Mouse (Mus musculus) lung, adult 18-20 months (tissue): ENCODE data around the gene Tmcc1.
"Not testable (repeated sequence)": the region's sequence is repeated elsewhere in the genome, so short reads cannot be mapped to it uniquely, and the experiment has no call there.

ENCODE experiments used
- DNase-seq, 2 experiments: peaks; one replicate each; pipeline ENCODE4 v3.0.0; 2022; ENCODE audit warnings: mixed read lengths in 2 of 2

Gene Tmcc1

DNA sequence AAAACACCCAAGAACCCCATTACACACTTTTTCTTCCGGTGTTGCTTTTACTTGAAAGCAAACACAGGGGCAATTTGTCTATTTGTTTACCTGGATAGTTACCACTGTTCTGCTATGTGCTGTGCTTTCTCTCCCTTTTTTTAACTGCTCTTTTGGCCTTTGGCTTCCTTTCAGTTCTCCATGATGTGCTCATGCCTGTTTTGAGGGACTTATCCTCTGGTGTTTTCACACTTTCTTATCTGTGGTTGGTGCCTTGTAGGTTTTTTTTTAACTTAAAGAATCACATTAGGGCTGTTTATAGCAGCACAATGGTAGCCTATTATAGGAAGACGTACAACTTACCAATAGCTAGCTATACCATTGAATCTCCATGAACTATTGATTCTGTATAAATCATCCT lies 51.6 kb downstream of the Tmcc1 start:
- DNase-seq, result no peak

- no peak for DNase-seq
These were observed 52.5 kb downstream of the Tmcc1 start for GRCm38 (mm10) chr6:116140782-116141181.

- no peak for DNase-seq
These were observed 54.0 kb downstream of the Tmcc1 start for GRCm38 (mm10) chr6:116139143-116139856.

GRCm38 (mm10) chr6:116135971-116136632 lies 57.2 kb downstream of the Tmcc1 start:
- peak; percentile 18 to 43 for DNase-seq

- DNase-seq, result peak; percentile 6 to 14
These were observed 59.5 kb downstream of the Tmcc1 start for GRCm38 (mm10) chr6:116133756-116134155.

GRCm38 (mm10) chr6:116131771-116132170 lies 61.5 kb downstream of the Tmcc1 start:
- DNase-seq, result no peak

GRCm38 (mm10) chr6:116128710-116129109 lies 64.6 kb downstream of the Tmcc1 start:
- peak in 1 of 2 experiments; percentile 24 for DNase-seq

DNA sequence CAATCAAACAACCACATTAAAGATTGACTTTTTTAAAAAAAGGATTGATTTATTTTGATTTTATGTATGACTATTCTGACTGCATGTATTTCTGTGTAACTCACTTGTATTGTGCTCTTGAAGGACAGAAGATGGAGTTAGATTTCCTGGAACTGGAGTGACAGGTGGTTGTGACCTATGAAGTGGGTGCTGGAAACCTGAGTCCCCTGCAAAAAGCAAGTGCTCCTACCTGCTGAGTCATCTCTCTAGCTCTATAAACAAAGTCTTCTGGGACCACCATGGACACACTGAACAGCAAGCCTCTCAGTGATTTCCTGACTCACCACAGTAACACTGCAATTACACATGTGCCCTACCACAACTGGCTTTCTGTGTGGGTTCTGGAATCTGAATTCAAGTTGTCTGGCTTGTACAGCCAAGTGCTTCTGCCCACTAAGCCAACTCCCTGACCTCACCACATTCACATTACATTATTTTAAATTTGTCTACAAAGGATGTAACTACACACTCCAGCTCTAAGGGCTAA lies 65.3 kb downstream of the Tmcc1 start:
- DNase-seq, result no peak

- no peak for DNase-seq
These were observed 66.7 kb downstream of the Tmcc1 start for GRCm38 (mm10) chr6:116126577-116126976.

GRCm38 (mm10) chr6:116122881-116123280 lies 70.4 kb downstream of the Tmcc1 start:
- peak; percentile 14 to 30 for DNase-seq

DNA sequence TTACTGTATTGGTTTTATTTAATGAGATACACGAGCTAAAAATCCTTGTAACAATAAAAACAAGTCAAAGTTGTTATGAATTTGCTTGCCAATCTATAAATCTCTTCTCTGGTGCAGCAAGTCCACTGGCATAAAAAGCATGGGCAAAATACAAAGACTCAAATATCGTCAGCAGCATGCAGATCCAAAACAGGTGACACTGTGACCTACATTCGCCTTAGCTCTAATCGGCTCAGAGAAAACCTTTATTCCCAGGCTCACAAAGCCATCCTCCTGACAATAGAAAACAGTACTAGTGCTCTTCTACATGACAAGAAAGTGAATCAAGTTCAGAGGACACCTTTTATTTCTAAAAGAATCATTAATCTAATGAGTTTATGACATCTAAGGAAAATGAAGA lies 73.6 kb downstream of the Tmcc1 start:
- no peak for DNase-seq

- not testable (repeated sequence) for DNase-seq
These were observed 76.7 kb downstream of the Tmcc1 start for GRCm38 (mm10) chr6:116116634-116117033.

GRCm38 (mm10) chr6:116110588-116110987 lies 82.7 kb downstream of the Tmcc1 start:
- DNase-seq, result no peak

DNA sequence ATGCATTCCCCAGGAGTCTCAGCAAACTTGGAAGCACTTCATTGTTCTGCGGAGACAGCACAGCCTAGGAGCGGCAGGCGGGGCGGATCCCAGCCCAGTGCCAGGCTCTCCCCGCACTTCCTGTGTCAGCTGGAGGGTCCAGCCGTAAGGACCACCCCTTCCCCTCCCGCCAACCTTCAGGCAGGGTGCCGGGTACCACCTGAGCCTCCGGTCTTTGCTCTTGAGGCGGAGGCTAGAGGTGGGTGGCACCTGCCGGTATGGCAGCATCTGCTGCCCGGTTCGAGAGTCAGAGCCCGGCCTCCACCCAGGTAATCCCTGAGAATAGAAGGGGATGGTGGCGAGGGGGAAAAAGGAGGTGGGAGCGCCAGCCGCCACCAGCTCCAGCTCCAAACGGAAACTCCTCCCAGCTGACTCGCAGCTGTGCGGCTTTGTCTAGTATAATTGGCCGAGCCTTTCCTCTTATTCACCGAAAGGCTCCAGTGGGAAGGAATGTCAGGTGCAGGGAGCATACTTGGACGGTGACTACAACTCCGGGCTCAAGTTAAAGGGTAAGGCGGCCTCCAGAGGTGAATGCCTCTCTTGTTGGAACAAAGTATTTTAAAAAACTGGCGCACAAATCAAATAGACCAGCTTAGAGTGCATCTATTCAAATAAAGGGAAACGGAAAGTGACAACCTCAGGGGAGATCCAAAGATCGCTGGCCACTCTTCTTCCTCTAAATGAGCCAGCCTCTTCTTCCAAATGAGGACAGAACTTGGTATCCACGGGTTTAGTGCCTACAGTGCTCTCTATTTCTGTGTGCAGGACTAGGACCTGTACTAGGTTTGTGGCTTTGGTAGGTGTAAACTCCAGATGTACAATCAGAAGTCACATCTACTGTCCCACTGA lies 85.6 kb downstream of the Tmcc1 start:
- peak; percentile 72 to 78 for DNase-seq

- no peak for DNase-seq
These were observed 86.3 kb downstream of the Tmcc1 start for GRCm38 (mm10) chr6:116106967-116107470.

DNA sequence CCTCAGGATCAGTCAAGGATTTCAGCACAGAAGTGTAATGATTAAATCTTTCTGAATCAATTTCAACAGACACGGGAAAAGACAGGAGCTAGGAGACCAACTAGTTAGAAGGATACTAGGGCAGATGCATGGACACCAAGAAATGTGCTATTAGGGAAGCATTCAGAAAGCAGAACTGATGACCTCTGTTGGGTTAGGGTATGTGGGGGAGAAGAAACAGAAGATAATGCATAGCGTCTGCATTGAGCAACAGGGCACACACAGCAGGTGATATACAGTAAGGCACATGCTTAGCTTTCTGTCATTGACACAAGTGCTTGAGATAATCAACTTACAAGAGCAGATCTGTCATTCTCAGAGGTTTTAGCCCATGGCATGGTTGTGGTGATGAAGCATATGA lies 95.7 kb downstream of the Tmcc1 start:
- DNase-seq, result no peak

GRCm38 (mm10) chr6:116089402-116089801 lies 103.9 kb downstream of the Tmcc1 start:
- no peak for DNase-seq

DNA sequence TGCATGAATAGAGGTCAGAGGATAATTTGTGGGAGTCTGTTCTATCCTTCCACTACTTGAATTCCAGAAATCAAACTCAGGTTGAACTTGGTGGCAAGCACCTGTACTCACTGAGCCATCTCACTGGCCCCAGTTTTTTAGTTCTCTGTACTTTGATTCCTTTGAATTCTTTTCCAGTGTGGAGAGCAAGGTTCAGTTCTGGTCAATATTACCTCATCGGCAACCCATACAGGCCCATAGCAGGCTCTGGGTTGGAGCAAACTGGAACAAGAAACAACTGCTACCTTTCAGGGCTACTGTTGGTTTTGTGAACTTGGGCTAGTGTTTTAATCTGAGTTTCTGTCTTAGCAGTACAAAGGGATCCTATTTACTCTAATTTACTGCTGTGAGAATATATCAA lies 107.2 kb downstream of the Tmcc1 start:
- DNase-seq, result no peak

- DNase-seq, result no peak
These were observed 111.0 kb downstream of the Tmcc1 start for GRCm38 (mm10) chr6:116082239-116082638.

DNA sequence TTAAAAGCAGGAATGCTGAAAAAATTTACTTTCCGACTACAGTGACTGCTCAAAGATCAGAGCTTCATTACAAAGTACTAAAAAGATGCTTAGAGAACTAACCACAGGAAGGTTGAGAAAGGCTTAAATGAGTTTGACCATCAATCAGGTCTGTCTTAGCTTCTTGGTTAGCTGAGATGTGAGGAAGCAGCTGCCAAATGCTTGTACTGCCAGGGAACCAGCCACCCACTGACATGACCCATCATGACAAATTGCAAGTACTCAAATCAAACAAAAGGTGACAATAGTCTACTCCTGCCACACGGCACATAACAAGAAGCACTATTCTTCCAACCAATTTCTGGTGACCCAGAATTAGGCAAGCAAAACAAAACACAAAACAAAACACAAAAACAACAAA lies 111.9 kb downstream of the Tmcc1 start:
- DNase-seq, result no peak

DNA sequence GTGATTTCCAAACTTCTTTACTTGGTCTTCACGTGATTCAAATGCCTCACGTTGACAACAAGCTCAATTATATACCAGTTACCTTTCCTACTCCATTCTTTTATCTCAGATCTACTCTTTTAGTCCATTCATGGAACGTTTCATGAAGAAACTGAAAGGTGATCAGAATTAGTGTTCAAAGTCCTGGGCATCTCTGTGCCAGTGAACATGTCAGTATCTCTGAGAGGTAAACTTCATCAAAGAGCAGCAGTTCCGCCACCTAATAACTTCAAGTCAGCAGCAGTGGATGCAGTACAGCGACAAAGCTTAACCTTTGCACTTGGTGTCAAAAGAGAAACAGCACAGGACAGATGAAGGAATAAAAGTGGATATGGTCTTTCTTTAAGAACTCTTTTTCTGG lies 112.5 kb downstream of the Tmcc1 start:
- no peak for DNase-seq

DNA sequence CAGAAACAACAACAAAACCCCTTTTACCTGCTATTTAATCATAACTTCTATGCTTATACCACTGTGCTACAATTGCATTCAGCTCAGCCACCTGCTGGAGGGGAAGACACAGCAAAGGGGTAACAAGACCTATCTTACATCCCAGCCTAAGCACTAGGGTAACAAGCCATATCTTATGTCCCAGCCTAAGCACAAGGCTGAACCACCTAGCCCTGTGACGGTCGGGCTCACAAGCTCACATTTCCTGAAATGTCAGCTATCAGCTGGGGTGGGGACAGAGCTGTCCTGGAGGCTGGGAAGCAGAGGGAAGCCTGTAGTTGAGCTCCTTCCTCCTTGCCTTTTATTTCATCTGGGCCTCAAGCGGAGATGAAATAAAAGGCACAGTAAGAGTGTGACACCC lies 115.7 kb downstream of the Tmcc1 start:
- DNase-seq, result no peak

DNA sequence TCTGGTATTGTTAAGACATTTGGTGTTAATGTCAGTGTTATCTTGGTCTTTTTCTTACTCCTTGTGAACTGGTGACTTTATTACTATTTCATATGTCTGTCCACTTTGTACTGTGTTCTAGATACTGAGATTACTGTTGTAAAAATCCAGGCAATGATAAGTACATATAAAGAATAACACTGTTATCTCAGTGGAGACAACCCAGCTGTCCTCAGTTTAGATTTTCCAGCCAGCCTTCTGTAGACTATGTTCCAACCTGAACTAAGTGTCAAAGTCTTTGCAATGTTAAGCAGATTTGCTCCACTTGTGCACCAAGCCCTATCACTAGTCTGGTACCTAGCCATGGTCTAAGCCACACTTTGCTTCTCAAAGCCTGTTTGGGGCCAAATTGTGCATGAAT lies 118.4 kb downstream of the Tmcc1 start:
- DNase-seq, result no peak
